Mouse (Mus musculus): ENCODE data around the gene Zfand6. TPM values are rescaled to one million over a fixed set of nuclear protein-coding genes. Genes with fewer than 3 reads are reported as not detected.

Zfand6 gene
- polyA plus RNA-seq, 1 experiment from 2014 or later, result 211 TPM

GRCm38 (mm10) chr7:84643270-84643998 lies 46.3 kb downstream of the Zfand6 start:
- no peaks in the 10 kb centered on the region for H3K36me3 ChIP-seq (replicated peaks)
- H3K4me3 ChIP-seq (replicated peaks), result no peak overlapping the region
- H3K4me1 ChIP-seq, result no peaks in the 10 kb centered on the region
- no peaks in the 10 kb centered on the region for H3K9me3 ChIP-seq
- H3K9ac ChIP-seq, result no peak overlapping the region
- H3K27me3 ChIP-seq, result no peaks in the 10 kb centered on the region
- no peak for ATAC-seq (ENCODE audit: low FRiP score)
- no peak overlapping the region for H3K27ac ChIP-seq
- H3K4me2 ChIP-seq, result no peak overlapping the region
- WGBS, result 93% methylated on average over 6 of the region's 6 CpGs

GRCm38 (mm10) chr7:84642159-84642928 lies 47.4 kb downstream of the Zfand6 start:
- ATAC-seq (ENCODE audit: low FRiP score), result no peak
- Histone ChIP-seq H3K4me1 (no peaks in the 10 kb centered on the region), H3K27ac (no peak overlapping the region), H3K27me3 (no peaks in the 10 kb centered on the region), H3K9me3 (no peaks in the 10 kb centered on the region), H3K36me3 (replicated peaks) (no peaks in the 10 kb centered on the region), H3K4me3 (replicated peaks) (no peak overlapping the region), H3K9ac (no peak overlapping the region), H3K4me2 (no peak overlapping the region)
- WGBS, result 86% methylated on average over 6 of the region's 6 CpGs

GRCm38 (mm10) chr7:84636939-84637338 lies 52.8 kb downstream of the Zfand6 start:
- H3K9ac ChIP-seq, result no peak overlapping the region
- no peaks in the 10 kb centered on the region for H3K4me1 ChIP-seq
- no peak overlapping the region for H3K4me2 ChIP-seq
- no peak overlapping the region for H3K27ac ChIP-seq
- H3K27me3 ChIP-seq, result no peaks in the 10 kb centered on the region
- H3K4me3 ChIP-seq (replicated peaks), result no peak overlapping the region
- H3K9me3 ChIP-seq, result no peaks in the 10 kb centered on the region
- H3K36me3 ChIP-seq (replicated peaks), result peaks cover 2% of the 10 kb centered on the region
- ATAC-seq (ENCODE audit: low FRiP score), result no peak

GRCm38 (mm10) chr7:84631878-84632277 lies 57.9 kb downstream of the Zfand6 start:
- no peaks in the 10 kb centered on the region for H3K27me3 ChIP-seq
- H3K9ac ChIP-seq, result no peak overlapping the region
- no peaks in the 10 kb centered on the region for H3K9me3 ChIP-seq
- no peak overlapping the region for H3K27ac ChIP-seq
- peaks cover 18% of the 10 kb centered on the region for H3K36me3 ChIP-seq (replicated peaks)
- 89% methylated on average over 3 of the region's 3 CpGs for WGBS
- no peak for ATAC-seq (ENCODE audit: low FRiP score)
- no peaks in the 10 kb centered on the region for H3K4me1 ChIP-seq
- no peak overlapping the region for H3K4me3 ChIP-seq (replicated peaks)
- H3K4me2 ChIP-seq, result no peak overlapping the region

GRCm38 (mm10) chr7:84623718-84624117 lies 66.0 kb downstream of the Zfand6 start:
- ATAC-seq (ENCODE audit: low FRiP score), result no peak
- Histone ChIP-seq H3K36me3 (replicated peaks) (peaks cover 27% of the 10 kb centered on the region), H3K4me3 (replicated peaks) (no peak overlapping the region), H3K9ac (no peak overlapping the region), H3K9me3 (no peaks in the 10 kb centered on the region), H3K27ac (no peak overlapping the region), H3K4me2 (no peak overlapping the region), H3K27me3 (no peaks in the 10 kb centered on the region), H3K4me1 (no peaks in the 10 kb centered on the region)
- 95% methylated on average over 4 of the region's 4 CpGs for WGBS

- WGBS, result 94% methylated on average over 3 of the region's 3 CpGs
- Histone ChIP-seq H3K9me3 (no peaks in the 10 kb centered on the region), H3K27me3 (no peaks in the 10 kb centered on the region), H3K4me3 (replicated peaks) (no peak overlapping the region), H3K36me3 (replicated peaks) (peaks cover 37% of the 10 kb centered on the region), H3K4me2 (no peak overlapping the region), H3K27ac (no peak overlapping the region), H3K4me1 (no peaks in the 10 kb centered on the region), H3K9ac (no peak overlapping the region)
- ATAC-seq (ENCODE audit: low FRiP score), result no peak
These were observed 68.8 kb downstream of the Zfand6 start for GRCm38 (mm10) chr7:84620956-84621355.

- H3K9ac ChIP-seq, result no peak overlapping the region
- peaks cover 27% of the 10 kb centered on the region for H3K36me3 ChIP-seq (replicated peaks)
- no peak overlapping the region for H3K4me3 ChIP-seq (replicated peaks)
- 91% methylated on average over 2 of the region's 2 CpGs for WGBS
- H3K27ac ChIP-seq, result no peak overlapping the region
- no peaks in the 10 kb centered on the region for H3K27me3 ChIP-seq
- H3K4me1 ChIP-seq, result no peaks in the 10 kb centered on the region
- no peaks in the 10 kb centered on the region for H3K9me3 ChIP-seq
- no peak overlapping the region for H3K4me2 ChIP-seq
- no peak for ATAC-seq (ENCODE audit: low FRiP score)
These were observed 70.8 kb downstream of the Zfand6 start for GRCm38 (mm10) chr7:84618951-84619350.

GRCm38 (mm10) chr7:84612445-84612844 lies 77.3 kb downstream of the Zfand6 start:
- Histone ChIP-seq H3K4me1 (no peaks in the 10 kb centered on the region), H3K36me3 (replicated peaks) (0 out of 2 replicates have a peak, but pooled peaks cover 9% of the 10 kb centered on the region), H3K4me2 (no peak overlapping the region), H3K9ac (no peak overlapping the region), H3K27me3 (no peaks in the 10 kb centered on the region), H3K9me3 (no peaks in the 10 kb centered on the region), H3K27ac (no peak overlapping the region), H3K4me3 (replicated peaks) (no peak overlapping the region)
- ATAC-seq (ENCODE audit: low FRiP score), result no peak
- 91% methylated on average over 4 of the region's 4 CpGs for WGBS

GRCm38 (mm10) chr7:84611609-84612008 lies 78.2 kb downstream of the Zfand6 start:
- 93% methylated on average over 1 of the region's 1 CpGs for WGBS
- ATAC-seq (ENCODE audit: low FRiP score), result no peak

GRCm38 (mm10) chr7:84606293-84606749 lies 83.4 kb downstream of the Zfand6 start, which contains the start of gene Fah:
Fah (minus strand) TSS chr7:84606722.
- Histone ChIP-seq H3K4me3 (replicated peaks) (peak within 1 kb of the TSS; percentile 50), H3K36me3 (replicated peaks) (no peaks in the 10 kb centered on the region), H3K4me1 (peaks cover 16% of the 10 kb centered on the region), H3K4me2 (peak within 1 kb of the TSS; percentile 96), H3K9ac (peak within 1 kb of the TSS; percentile 65), H3K27ac (no peak within 1 kb of the TSS), H3K27me3 (peaks cover 4% of the 10 kb centered on the region; the same call in 1 of the 2 replicates), H3K9me3 (no peaks in the 10 kb centered on the region)
- no peak; the same call in none of the 2 replicates for ATAC-seq (ENCODE audit: low FRiP score)
- 5% methylated on average over 10 of the region's 10 CpGs for WGBS

More at GRCm38 (mm10) chr7:84611609-84612008, 78.2 kb downstream of the Zfand6 start:
- Histone ChIP-seq H3K27ac (no peak overlapping the region), H3K9me3 (no peaks in the 10 kb centered on the region), H3K4me1 (no peaks in the 10 kb centered on the region; the same call in 1 of the 2 replicates), H3K36me3 (replicated peaks) (0 out of 2 replicates have a peak, but pooled peaks cover 5% of the 10 kb centered on the region), H3K4me2 (no peak overlapping the region), H3K9ac (no peak overlapping the region), H3K27me3 (no peaks in the 10 kb centered on the region), H3K4me3 (replicated peaks) (no peak overlapping the region)

- H3K36me3 ChIP-seq (replicated peaks), result no peaks in the 10 kb centered on the region
- under 1% methylated on average over 32 of the region's 36 CpGs for WGBS
- peak; percentile 81 for ATAC-seq (ENCODE audit: low FRiP score)
- peak overlapping the region; percentile 50 for H3K4me3 ChIP-seq (replicated peaks)
- H3K27ac ChIP-seq, result no peak overlapping the region
- peaks cover 4% of the 10 kb centered on the region; the same call in 1 of the 2 replicates for H3K27me3 ChIP-seq
- H3K4me1 ChIP-seq, result peaks cover 16% of the 10 kb centered on the region
- H3K4me2 ChIP-seq, result peak overlapping the region; percentile 96
- peak overlapping the region; percentile 65 for H3K9ac ChIP-seq
- no peaks in the 10 kb centered on the region for H3K9me3 ChIP-seq
These were observed 84.0 kb downstream of the Zfand6 start for GRCm38 (mm10) chr7:84605704-84606292.

GRCm38 (mm10) chr7:84605033-84605687 lies 84.6 kb downstream of the Zfand6 start:
- H3K4me3 ChIP-seq (replicated peaks), result peak overlapping the region; percentile 50
- H3K27me3 ChIP-seq, result peaks cover 4% of the 10 kb centered on the region; the same call in 1 of the 2 replicates
- peaks cover 16% of the 10 kb centered on the region for H3K4me1 ChIP-seq
- H3K9ac ChIP-seq, result peak overlapping the region; percentile 65
- WGBS, result 8% methylated on average over 19 of the region's 19 CpGs
- no peak overlapping the region for H3K27ac ChIP-seq
- H3K9me3 ChIP-seq, result no peaks in the 10 kb centered on the region
- no peaks in the 10 kb centered on the region for H3K36me3 ChIP-seq (replicated peaks)
- peak; percentile 47; the same call in 1 of the 2 replicates for ATAC-seq (ENCODE audit: low FRiP score)
- peak overlapping the region; percentile 96 for H3K4me2 ChIP-seq

All from forebrain, embryonic 12.5 days (tissue).